ENCODE assay signal across 10 mouse cellular contexts in genomic region chr6:42612218-42612617, GRCm38 (mm10). TPM values are rescaled to one million over a fixed set of nuclear protein-coding genes. Genes with fewer than 3 reads are reported as not detected.
DNase-seq lines count a peak whose midpoint lies in the region; ATAC-seq and TF ChIP-seq lines count a peak whose summit lies in the region.
"Had no signal": no experiment of that assay in that cellular context is flagged by ENCODE, and none has a peak within 500 bp of the region (broad histone marks: within the 10 kb centered on the region; RNA-seq: fewer than 3 reads in every experiment).

No protein-coding gene starts in this region.

- H3K4me3 ChIP-seq in hindbrain, postnatal 0 days (ENCODE audit: low read length), result no peak overlapping the region
- no peak overlapping the region for H3K4me3 ChIP-seq in hindbrain, embryonic 16.5 days (ENCODE audit: low read length)
- no peak overlapping the region for H3K4me3 ChIP-seq in neural tube, embryonic 14.5 days (ENCODE audit: low read depth, low read length)
- no peak overlapping the region for H3K4me3 ChIP-seq in neural tube, embryonic 15.5 days (replicated peaks)
- H3K4me3 ChIP-seq: heart, embryonic 13.5 days; limb, embryonic 12.5 days had no signal

- H3K36me3 ChIP-seq in hindbrain, postnatal 0 days (ENCODE audit: insufficient read depth, low read length), result no peaks in the 10 kb centered on the region
- H3K36me3 ChIP-seq in hindbrain, embryonic 16.5 days (ENCODE audit: control insufficient read depth, insufficient read depth, low read length), result no peaks in the 10 kb centered on the region
- H3K36me3 ChIP-seq in neural tube, embryonic 14.5 days (ENCODE audit: control insufficient read depth, insufficient read depth, low read length), result no peaks in the 10 kb centered on the region
- H3K36me3 ChIP-seq in neural tube, embryonic 15.5 days, result no peaks in the 10 kb centered on the region
- H3K36me3 ChIP-seq: heart, embryonic 13.5 days; limb, embryonic 12.5 days had no signal

- no peak overlapping the region for H3K27ac ChIP-seq in hindbrain, postnatal 0 days
- H3K27ac ChIP-seq in hindbrain, embryonic 16.5 days (ENCODE audit: low read depth, low read length), result no peak overlapping the region
- no peak overlapping the region for H3K27ac ChIP-seq in neural tube, embryonic 14.5 days (ENCODE audit: low read depth, low read length)
- H3K27ac ChIP-seq in neural tube, embryonic 15.5 days (replicated peaks), result no peak overlapping the region
- H3K27ac ChIP-seq: heart, embryonic 13.5 days; limb, embryonic 12.5 days had no signal

- peak; percentile 36; the same call in 1 of the 2 replicates for ATAC-seq in cerebellum, adult (ENCODE audit: insufficient number of reproducible peaks, low FRiP score, low TSS enrichment)
- ATAC-seq in hindbrain, postnatal 0 days, result no peak
- ATAC-seq in hindbrain, embryonic 16.5 days, result no peak
- peak; percentile 68; the same call in 1 of the 2 replicates for ATAC-seq in neural tube, embryonic 14.5 days (ENCODE audit: low read depth)
- ATAC-seq in neural tube, embryonic 15.5 days (ENCODE audit: low FRiP score), result no peak

- no peak for DNase-seq in cerebellum, postnatal 25 days
- DNase-seq in hindbrain, postnatal 0 days (ENCODE audit: low spot score), result peak; percentile 16
- DNase-seq in urinary bladder, postnatal 36 days (ENCODE audit: low spot score in 2 of 2), result no peak
- DNase-seq in B cell, adult 2 months, result no peak

- no peaks in the 10 kb centered on the region for H3K27me3 ChIP-seq in hindbrain, postnatal 0 days (ENCODE audit: insufficient read depth, low read length)
- no peaks in the 10 kb centered on the region for H3K27me3 ChIP-seq in hindbrain, embryonic 16.5 days (replicated peaks; ENCODE audit: control insufficient read depth, insufficient read depth, low read length)
- no peaks in the 10 kb centered on the region for H3K27me3 ChIP-seq in neural tube, embryonic 14.5 days (ENCODE audit: control insufficient read depth, insufficient read depth, low read length)
- no peaks in the 10 kb centered on the region for H3K27me3 ChIP-seq in neural tube, embryonic 15.5 days (replicated peaks)
- H3K27me3 ChIP-seq: heart, embryonic 13.5 days; limb, embryonic 12.5 days had no signal

- TF ChIP-seq CTCF in hindbrain, postnatal 0 days (IDR thresholded peaks at IDR 0.05; ENCODE audit: low read depth), result peak; percentile 65

- H3K4me1 ChIP-seq in hindbrain, postnatal 0 days (ENCODE audit: insufficient read depth, low read length), result no peaks in the 10 kb centered on the region
- no peaks in the 10 kb centered on the region for H3K4me1 ChIP-seq in hindbrain, embryonic 16.5 days (ENCODE audit: control insufficient read depth, insufficient read depth, low read depth, low read length)
- H3K4me1 ChIP-seq in neural tube, embryonic 14.5 days (ENCODE audit: control insufficient read depth, insufficient read depth, low read length), result no peaks in the 10 kb centered on the region
- no peaks in the 10 kb centered on the region for H3K4me1 ChIP-seq in neural tube, embryonic 15.5 days
- H3K4me1 ChIP-seq: limb, embryonic 12.5 days had no signal

- H3K4me2 ChIP-seq in hindbrain, postnatal 0 days (ENCODE audit: low read depth, low read length), result no peak overlapping the region
- H3K4me2 ChIP-seq in hindbrain, embryonic 16.5 days (ENCODE audit: low read length), result no peak overlapping the region
- no peak overlapping the region for H3K4me2 ChIP-seq in neural tube, embryonic 14.5 days (ENCODE audit: low read depth, low read length)
- no peak overlapping the region for H3K4me2 ChIP-seq in neural tube, embryonic 15.5 days
- H3K4me2 ChIP-seq: heart, embryonic 13.5 days; limb, embryonic 12.5 days had no signal

- no peaks in the 10 kb centered on the region for H3K9me3 ChIP-seq in hindbrain, postnatal 0 days (ENCODE audit: low read length)
- no peaks in the 10 kb centered on the region for H3K9me3 ChIP-seq in hindbrain, embryonic 16.5 days (ENCODE audit: control insufficient read depth, low read length)
- H3K9me3 ChIP-seq in neural tube, embryonic 14.5 days (ENCODE audit: control insufficient read depth, low read length), result no peaks in the 10 kb centered on the region
- H3K9me3 ChIP-seq in neural tube, embryonic 15.5 days (replicated peaks), result no peaks in the 10 kb centered on the region

- no peak overlapping the region for H3K9ac ChIP-seq in hindbrain, postnatal 0 days (replicated peaks; ENCODE audit: low read length)
- H3K9ac ChIP-seq in hindbrain, embryonic 16.5 days (ENCODE audit: low read depth, low read length), result no peak overlapping the region
- no peak overlapping the region for H3K9ac ChIP-seq in neural tube, embryonic 14.5 days (replicated peaks; ENCODE audit: low read depth, low read length)
- no peak overlapping the region for H3K9ac ChIP-seq in neural tube, embryonic 15.5 days (replicated peaks)
- H3K9ac ChIP-seq: heart, embryonic 13.5 days; limb, embryonic 12.5 days had no signal

RNA-seq across cellular contexts. Expression of gene Tcaf3, which starts 14.7 kb away (rescaled TPM):
- total RNA-seq in hindbrain, postnatal 0 days (2014; rRNA removed), result not detected in 2 replicates
- polyA plus RNA-seq in hindbrain, postnatal 0 days (2015; fragmentation: Nextera tagmentation; extraction: Ambion mirVana), result not detected in 2 replicates
- polyA plus RNA-seq in hindbrain, embryonic 16.5 days (2015; fragmentation: Nextera tagmentation; extraction: Ambion mirVana), result not detected in 2 replicates
- not detected in 2 replicates for polyA plus RNA-seq in neural tube, embryonic 14.5 days (2014; fragmentation: Nextera tagmentation; extraction: Ambion mirVana)
- polyA plus RNA-seq in neural tube, embryonic 15.5 days (2015; fragmentation: Nextera tagmentation; extraction: Ambion mirVana), result not detected in 2 replicates
- polyA plus RNA-seq: heart, embryonic 13.5 days; limb, embryonic 12.5 days had no signal

RNA-seq across cellular contexts. Expression of gene Tcaf2, which starts 32.8 kb away (rescaled TPM):
- total RNA-seq in hindbrain, postnatal 0 days (2014; rRNA removed), result 2.9 and 4.0 TPM in 2 replicates
- 2.1 and 2.4 TPM in 2 replicates for polyA plus RNA-seq in hindbrain, postnatal 0 days (2015; fragmentation: Nextera tagmentation; extraction: Ambion mirVana)
- 2.2 and 2.6 TPM in 2 replicates for polyA plus RNA-seq in hindbrain, embryonic 16.5 days (2015; fragmentation: Nextera tagmentation; extraction: Ambion mirVana)
- polyA plus RNA-seq in neural tube, embryonic 14.5 days (2014; fragmentation: Nextera tagmentation; extraction: Ambion mirVana), result 0.78 and 0.91 TPM in 2 replicates
- polyA plus RNA-seq in neural tube, embryonic 15.5 days (2015; fragmentation: Nextera tagmentation; extraction: Ambion mirVana), result 2.6 and 4.2 TPM in 2 replicates

Comparison
In these comparisons a context has a peak if more than half of its experiments do, and no peak if none do; other contexts are left out.
1. ATAC-seq: peak in cerebellum, adult (single experiment) and neural tube, embryonic 14.5 days (single experiment); none in hindbrain, postnatal 0 days (single experiment), hindbrain, embryonic 16.5 days (single experiment) and neural tube, embryonic 15.5 days (single experiment).